Mouse (Mus musculus) heart, postnatal 36 days (tissue): ENCODE data around the gene Tppp3. TPM values are rescaled to one million over a fixed set of nuclear protein-coding genes. Genes with fewer than 3 reads are reported as not detected.

ENCODE experiments used
- DNase-seq, 2 experiments: peaks; one replicate each; pipeline ENCODE4 v3.0.0; 2021 to 2022
- intact Hi-C: fragments of 180-260 bp; cut with DNase I; formaldehyde crosslinking; loops from one replicate; pipeline ENCODE4 v1.15.1; 2025
- total RNA-seq, 2 experiments: library from RNA; stranded (reverse); gene quantifications; 2 replicates each; pipeline ENCODE4 v1.2.3; 2021

The Tppp3 gene
- total RNA-seq, 2 experiments from 2014 or later = 43.3 to 45.7 TPM

- peak in 1 of 2 experiments; percentile 62 for DNase-seq
- intact Hi-C loops = no loop called here
Measured at GRCm38 (mm10) chr8:105469041-105469695, 2.2 kb downstream of the Tppp3 start.

GRCm38 (mm10) chr8:105468002-105468720 is 3.2 kb downstream of the Tppp3 start:
- DNase-seq = no peak
- intact Hi-C loops = no loop called here

GRCm38 (mm10) chr8:105467396-105467985 is 3.8 kb downstream of the Tppp3 start:
- intact Hi-C loops = no loop called here
- no peak for DNase-seq

GRCm38 (mm10) chr8:105466700-105467291 is 4.5 kb downstream of the Tppp3 start:
- no peak for DNase-seq
- intact Hi-C loops = no loop called here

- intact Hi-C loops = no loop called here
Measured at GRCm38 (mm10) chr8:105466246-105466645, 5.1 kb downstream of the Tppp3 start.

GRCm38 (mm10) chr8:105464595-105464994 is 6.7 kb downstream of the Tppp3 start:
- intact Hi-C loops = no loop called here
- no peak for DNase-seq

More at GRCm38 (mm10) chr8:105466246-105466645, 5.1 kb downstream of the Tppp3 start:
- no peak for DNase-seq

GRCm38 (mm10) chr8:105461085-105461803 is 10.1 kb downstream of the Tppp3 start:
- intact Hi-C loops = no loop called here
- no peak for DNase-seq

GRCm38 (mm10) chr8:105455218-105455617 is 16.1 kb downstream of the Tppp3 start:
- intact Hi-C loops = no loop called here
- DNase-seq = peak in 1 of 2 experiments; percentile 16

GRCm38 (mm10) chr8:105454088-105454487 is 17.2 kb downstream of the Tppp3 start:
- DNase-seq = peak in 1 of 2 experiments; percentile 18
- intact Hi-C loops = loop anchor here (5.0 kb wide), 1 partner anchor 42 kb away; the partner anchor contains the start of genes Kctd19 and Lrrc36

GRCm38 (mm10) chr8:105453296-105453695 is 18.0 kb downstream of the Tppp3 start:
- no peak for DNase-seq
- intact Hi-C loops = loop anchor here (2.0 to 5.0 kb wide), 2 partner anchors 24 to 41 kb away; partner anchors contain the start of genes Kctd19 and Lrrc36

- DNase-seq = no peak
- intact Hi-C loops = loop anchor here (2.0 to 5.0 kb wide), 2 partner anchors 25 to 40 kb away; partner anchors contain the start of genes Kctd19 and Lrrc36
Measured at GRCm38 (mm10) chr8:105451903-105452603, 19.3 kb downstream of the Tppp3 start.

GRCm38 (mm10) chr8:105450977-105451376 is 20.3 kb downstream of the Tppp3 start:
- intact Hi-C loops = loop anchor here (5.0 kb wide), 1 partner anchor 39 kb away; the partner anchor contains the start of genes Kctd19 and Lrrc36
- DNase-seq = no peak

- intact Hi-C loops = no loop called here
- no peak for DNase-seq
Measured at GRCm38 (mm10) chr8:105448596-105448995, 22.7 kb downstream of the Tppp3 start.

- intact Hi-C loops = no loop called here
Measured at GRCm38 (mm10) chr8:105448188-105448587, 23.1 kb downstream of the Tppp3 start.

GRCm38 (mm10) chr8:105446127-105446552 is 25.2 kb downstream of the Tppp3 start:
- intact Hi-C loops = no loop called here
- no peak for DNase-seq

More at GRCm38 (mm10) chr8:105448188-105448587, 23.1 kb downstream of the Tppp3 start:
- no peak for DNase-seq

- intact Hi-C loops = no loop called here
- no peak for DNase-seq
Measured at GRCm38 (mm10) chr8:105445296-105446126, 25.8 kb downstream of the Tppp3 start.

- intact Hi-C loops = no loop called here
- no peak for DNase-seq
Measured at GRCm38 (mm10) chr8:105442661-105443060, 28.7 kb downstream of the Tppp3 start.

GRCm38 (mm10) chr8:105441433-105441832 is 29.9 kb downstream of the Tppp3 start:
- DNase-seq = peak in 1 of 2 experiments; percentile 55
- intact Hi-C loops = no loop called here

- intact Hi-C loops = no loop called here
- peak; percentile 18 to 51 for DNase-seq
Measured at GRCm38 (mm10) chr8:105438865-105439264, 32.5 kb downstream of the Tppp3 start.
